Mouse (Mus musculus) erythroblast, embryonic 14.5 days (primary cell): ENCODE data around the gene 1110059E24Rik. TPM values are rescaled to one million over a fixed set of nuclear protein-coding genes. Genes with fewer than 3 reads are reported as not detected.
"Not testable (repeated sequence)": the region's sequence is repeated elsewhere in the genome, so short reads cannot be mapped to it uniquely, and the experiment has no call there.

Experiments used
- H3K27me3 ChIP-seq: 2 replicates; pipeline ENCODE4 v1.6.1; 2012; ENCODE audit warnings: inconsistent platforms; ENCODE audit not compliant: control insufficient read depth
- H3K36me3 ChIP-seq: 2 replicates; pipeline ENCODE4 v1.6.1; 2012; ENCODE audit warnings: mild to moderate bottlenecking, inconsistent platforms; ENCODE audit not compliant: control insufficient read depth
- H3K4me1 ChIP-seq: 2 replicates; pipeline ENCODE4 v1.6.1; 2012; ENCODE audit warnings: inconsistent platforms; ENCODE audit not compliant: control insufficient read depth
- H3K4me3 ChIP-seq: replicated peaks from 2 replicates; pipeline ENCODE3; 2012; ENCODE audit warnings: moderate library complexity, mild to moderate bottlenecking, inconsistent platforms
- H3K9me3 ChIP-seq: 2 replicates; pipeline ENCODE4 v1.6.1; 2012; ENCODE audit warnings: low read length, inconsistent platforms, mixed read lengths; ENCODE audit not compliant: control insufficient read depth
- GATA1 ChIP-seq: IDR thresholded peaks from 2 replicates; pipeline ENCODE4 v1.6.1; 2012; ENCODE audit warnings: low read length, inconsistent platforms, mixed read lengths
- TAL1 ChIP-seq: IDR thresholded peaks from 3 replicates; pipeline ENCODE4 v1.6.1; 2012; ENCODE audit warnings: low read length, inconsistent platforms, mixed read lengths
- polyA plus RNA-seq: library from polyadenylated mRNA; stranded (reverse); fragments of >175 nt; gene quantifications from 2 replicates; pipeline ENCODE4 v1.2.3, GENCODE M21; 2012

Gene 1110059E24Rik
- polyA plus RNA-seq, 1 experiment = 0.09 TPM

GRCm38 (mm10) chr19:21629501-21629900 is 23.3 kb downstream of the 1110059E24Rik start:
- Histone ChIP-seq H3K27me3 (no peaks in the 10 kb centered on the region), H3K36me3 (no peaks in the 10 kb centered on the region), H3K4me3 (no peak overlapping the region), H3K9me3 (no peaks in the 10 kb centered on the region), H3K4me1 (no peaks in the 10 kb centered on the region)
- no peak for TF ChIP-seq TAL1
- TF ChIP-seq GATA1 = no peak

- no peaks in the 10 kb centered on the region for H3K4me1 ChIP-seq
- no peak for TF ChIP-seq TAL1
- no peaks in the 10 kb centered on the region for H3K36me3 ChIP-seq
- no peaks in the 10 kb centered on the region for H3K9me3 ChIP-seq
- H3K4me3 ChIP-seq = no peak overlapping the region
- no peaks in the 10 kb centered on the region for H3K27me3 ChIP-seq
Observed at GRCm38 (mm10) chr19:21629030-21629429, 23.7 kb downstream of the 1110059E24Rik start.

- H3K27me3 ChIP-seq, H3K36me3 ChIP-seq, H3K4me1 ChIP-seq, H3K9me3 ChIP-seq, H3K4me3 ChIP-seq: not testable (repeated sequence)
Observed at GRCm38 (mm10) chr19:21628440-21628839, 24.3 kb downstream of the 1110059E24Rik start.

- Histone ChIP-seq H3K27me3 (no peaks in the 10 kb centered on the region), H3K36me3 (no peaks in the 10 kb centered on the region), H3K4me3 (no peak overlapping the region), H3K9me3 (no peaks in the 10 kb centered on the region), H3K4me1 (no peaks in the 10 kb centered on the region)
- TF ChIP-seq TAL1 (no peak), GATA1 (no peak)
Observed at GRCm38 (mm10) chr19:21626271-21626988, 26.3 kb downstream of the 1110059E24Rik start.

- Histone ChIP-seq H3K4me3 (no peak overlapping the region), H3K4me1 (no peaks in the 10 kb centered on the region), H3K36me3 (no peaks in the 10 kb centered on the region), H3K9me3 (no peaks in the 10 kb centered on the region), H3K27me3 (no peaks in the 10 kb centered on the region)
- TF ChIP-seq TAL1 = no peak
Observed at GRCm38 (mm10) chr19:21624148-21624535, 28.6 kb downstream of the 1110059E24Rik start.

GRCm38 (mm10) chr19:21623410-21624147 is 29.2 kb downstream of the 1110059E24Rik start:
- H3K9me3 ChIP-seq = no peaks in the 10 kb centered on the region
- H3K4me1 ChIP-seq = no peaks in the 10 kb centered on the region
- TF ChIP-seq GATA1 = no peak
- no peak for TF ChIP-seq TAL1
- no peaks in the 10 kb centered on the region for H3K36me3 ChIP-seq
- no peaks in the 10 kb centered on the region for H3K27me3 ChIP-seq
- H3K4me3 ChIP-seq = no peak overlapping the region

GRCm38 (mm10) chr19:21615801-21616200 is 37.0 kb downstream of the 1110059E24Rik start:
- Histone ChIP-seq H3K36me3 (no peaks in the 10 kb centered on the region), H3K9me3 (no peaks in the 10 kb centered on the region), H3K4me3 (no peak overlapping the region), H3K4me1 (no peaks in the 10 kb centered on the region), H3K27me3 (no peaks in the 10 kb centered on the region)
- no peak for TF ChIP-seq TAL1
- no peak for TF ChIP-seq GATA1

- no peaks in the 10 kb centered on the region for H3K27me3 ChIP-seq
- no peaks in the 10 kb centered on the region for H3K9me3 ChIP-seq
- H3K36me3 ChIP-seq = no peaks in the 10 kb centered on the region
- no peak overlapping the region for H3K4me3 ChIP-seq
- TF ChIP-seq GATA1 = no peak
- no peak for TF ChIP-seq TAL1
- no peaks in the 10 kb centered on the region for H3K4me1 ChIP-seq
Observed at GRCm38 (mm10) chr19:21611725-21612575, 40.8 kb downstream of the 1110059E24Rik start.

GRCm38 (mm10) chr19:21611297-21611696 is 41.5 kb downstream of the 1110059E24Rik start:
- Histone ChIP-seq H3K4me3 (no peak overlapping the region), H3K9me3 (no peaks in the 10 kb centered on the region), H3K27me3 (no peaks in the 10 kb centered on the region), H3K4me1 (no peaks in the 10 kb centered on the region), H3K36me3 (no peaks in the 10 kb centered on the region)
- TF ChIP-seq GATA1 (no peak), TAL1 (no peak)
